Mouse (Mus musculus): Measurements from ENCODE around the gene Bhlha15. TPM values are rescaled to one million over a fixed set of nuclear protein-coding genes. Genes with fewer than 3 reads are reported as not detected.

Bhlha15 gene
- 0.54 and 0.60 TPM in 2 replicates for polyA plus RNA-seq (2015; fragmentation: Nextera tagmentation; extraction: Ambion mirVana)

DNA sequence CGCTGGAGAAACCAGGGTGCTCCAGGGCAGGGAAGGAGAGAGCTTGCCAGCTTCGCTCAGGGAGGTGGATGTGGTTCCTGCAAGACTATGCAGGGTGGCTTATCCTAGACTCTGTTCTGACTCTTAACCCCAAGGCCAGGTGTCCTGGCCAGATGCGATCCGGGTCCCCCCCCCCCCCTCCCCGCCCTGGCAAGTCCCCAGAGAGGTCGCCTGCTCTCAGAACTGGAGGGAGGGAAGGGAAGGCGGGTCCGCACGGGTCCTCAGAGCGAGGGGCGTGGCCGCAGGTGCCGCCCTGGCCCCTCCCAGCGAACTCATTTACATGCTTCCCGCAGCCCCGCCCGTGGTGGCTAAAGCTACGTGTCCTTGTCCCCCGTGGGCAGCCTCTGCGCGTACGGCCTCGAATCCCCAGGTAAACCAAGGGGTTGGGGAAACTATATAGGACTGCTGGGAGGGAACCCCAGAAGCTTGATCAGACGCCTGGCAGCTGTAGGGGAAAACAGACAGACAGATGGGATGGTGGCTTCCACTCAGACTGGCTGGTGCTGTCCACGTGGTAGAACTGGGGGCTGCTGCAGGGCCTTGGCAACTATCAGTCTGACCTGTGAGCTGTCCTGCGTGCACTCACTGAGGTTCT, at the start of gene Bhlha15:
Bhlha15 (plus strand) TSS at position 337 of the 634 bp plus-strand sequence.
- DNase-seq (ENCODE audit: low spot score) (peak; percentile 44), ATAC-seq (replicated peaks; ENCODE audit: low FRiP score, low read depth) (peak; percentile 33; the same call in 1 of the 2 replicates)
- Histone ChIP-seq H3K27me3 (ENCODE audit: insufficient read depth, low read length) (no peaks in the 10 kb centered on the region), H3K27ac (no peak within 1 kb of the TSS), H3K9ac (ENCODE audit: low read depth, low read length) (peak within 1 kb of the TSS; percentile 40; the same call in 1 of the 2 replicates), H3K9me3 (replicated peaks; ENCODE audit: low read length) (no peaks in the 10 kb centered on the region), H3K36me3 (ENCODE audit: insufficient read depth, low read length) (peaks cover 13% of the 10 kb centered on the region; the same call in 1 of the 2 replicates), H3K4me3 (replicated peaks; ENCODE audit: low read depth, low read length) (peak within 1 kb of the TSS; percentile 21; the same call in 1 of the 2 replicates), H3K4me1 (replicated peaks; ENCODE audit: insufficient read depth, low read length) (peaks cover 8% of the 10 kb centered on the region; the same call in 1 of the 2 replicates), H3K4me2 (ENCODE audit: low read length) (peak within 1 kb of the TSS; percentile 58)
- TF ChIP-seq CTCF (IDR thresholded peaks at IDR 0.05; ENCODE audit: low read depth): no peak
- WGBS: 2% methylated on average over 24 of the region's 26 CpGs

DNA sequence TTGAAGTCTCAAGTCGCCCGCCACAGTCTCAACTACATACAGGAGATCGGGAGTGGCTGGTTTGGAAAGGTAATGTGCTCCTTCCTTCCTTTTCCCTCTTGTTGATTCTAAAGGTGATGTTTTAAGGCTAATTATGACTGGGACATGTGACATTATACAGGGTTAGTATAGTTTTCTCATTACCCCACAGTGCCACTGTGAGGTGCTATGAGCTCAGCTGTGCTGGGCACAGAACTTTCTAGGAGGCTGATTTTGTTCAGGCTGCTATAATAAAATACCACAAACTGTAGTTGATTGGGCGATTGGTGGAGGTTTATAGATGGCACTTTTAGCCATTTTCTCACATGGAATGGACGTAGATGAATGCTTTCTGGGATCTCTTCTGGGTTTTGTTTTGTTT, 46.6 kb upstream of the Bhlha15 start:
- Histone ChIP-seq H3K4me1 (replicated peaks; ENCODE audit: insufficient read depth, low read length) (no peaks in the 10 kb centered on the region), H3K4me2 (ENCODE audit: low read length) (no peak overlapping the region), H3K27ac (no peak overlapping the region), H3K9ac (ENCODE audit: low read depth, low read length) (no peak overlapping the region), H3K4me3 (replicated peaks; ENCODE audit: low read depth, low read length) (no peak overlapping the region), H3K9me3 (replicated peaks; ENCODE audit: low read length) (no peaks in the 10 kb centered on the region), H3K36me3 (ENCODE audit: insufficient read depth, low read length) (0 out of 2 replicates have a peak, but pooled peaks cover 10% of the 10 kb centered on the region), H3K27me3 (ENCODE audit: insufficient read depth, low read length) (no peaks in the 10 kb centered on the region)
- DNase-seq (ENCODE audit: low spot score) (no peak), ATAC-seq (replicated peaks; ENCODE audit: low FRiP score, low read depth) (no peak)
- 93% methylated on average over 5 of the region's 5 CpGs for WGBS
- TF ChIP-seq CTCF (IDR thresholded peaks at IDR 0.05; ENCODE audit: low read depth): peak; percentile 46; the same call in 1 of the 2 replicates

DNA sequence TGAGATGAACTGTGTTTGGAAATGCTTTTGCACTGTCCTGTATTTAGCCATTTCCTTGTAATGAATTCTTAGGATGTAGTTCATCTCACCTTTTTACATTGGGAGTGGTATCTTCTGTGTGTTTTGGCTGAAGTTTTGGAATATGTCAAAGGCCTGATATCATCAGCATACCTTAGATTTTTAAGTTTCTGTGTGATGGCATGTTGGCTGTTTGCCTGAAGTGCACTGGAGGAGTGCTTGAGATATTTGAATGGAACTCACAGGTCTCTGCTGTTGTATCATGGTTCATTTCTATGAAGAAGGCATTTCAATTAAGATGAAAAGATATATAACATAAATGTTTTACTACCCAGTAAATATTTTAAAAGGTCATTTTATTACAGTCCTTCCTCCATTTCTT, 43.2 kb upstream of the Bhlha15 start:
- Histone ChIP-seq H3K4me1 (replicated peaks; ENCODE audit: insufficient read depth, low read length) (no peaks in the 10 kb centered on the region), H3K27ac (no peak overlapping the region), H3K4me3 (replicated peaks; ENCODE audit: low read depth, low read length) (no peak overlapping the region), H3K27me3 (ENCODE audit: insufficient read depth, low read length) (no peaks in the 10 kb centered on the region), H3K36me3 (ENCODE audit: insufficient read depth, low read length) (0 out of 2 replicates have a peak, but pooled peaks cover 13% of the 10 kb centered on the region), H3K4me2 (ENCODE audit: low read length) (no peak overlapping the region), H3K9me3 (replicated peaks; ENCODE audit: low read length) (no peaks in the 10 kb centered on the region), H3K9ac (ENCODE audit: low read depth, low read length) (no peak overlapping the region)
- TF ChIP-seq CTCF (IDR thresholded peaks at IDR 0.05; ENCODE audit: low read depth): no peak
- ATAC-seq (replicated peaks; ENCODE audit: low FRiP score, low read depth): no peak
- DNase-seq (ENCODE audit: low spot score): no peak

DNA sequence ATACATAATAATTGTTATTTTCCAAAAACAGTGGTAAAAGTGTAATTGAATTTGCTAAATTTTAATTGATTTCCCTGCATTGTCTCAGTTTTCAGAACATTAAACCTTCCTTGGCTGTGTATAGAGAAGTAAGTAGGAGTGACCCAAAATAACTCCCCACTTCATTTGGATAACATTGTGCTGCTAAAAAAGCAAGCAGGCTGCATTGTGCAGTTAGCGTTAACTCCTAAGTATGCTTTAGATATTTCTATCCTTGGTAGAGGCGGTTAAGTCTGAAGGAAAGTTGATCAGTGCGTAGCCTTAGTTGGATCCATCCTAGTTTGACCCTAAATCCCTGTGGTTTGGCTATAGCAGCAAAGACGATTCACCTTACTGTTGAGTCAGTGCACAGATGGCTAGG, 40.6 kb upstream of the Bhlha15 start:
- H3K9me3 ChIP-seq (replicated peaks; ENCODE audit: low read length): no peaks in the 10 kb centered on the region
- H3K4me2 ChIP-seq (ENCODE audit: low read length): no peak overlapping the region
- ATAC-seq (replicated peaks; ENCODE audit: low FRiP score, low read depth) (no peak), DNase-seq (ENCODE audit: low spot score) (no peak)
- no peak overlapping the region for H3K27ac ChIP-seq
- H3K4me1 ChIP-seq (replicated peaks; ENCODE audit: insufficient read depth, low read length): no peaks in the 10 kb centered on the region
- H3K36me3 ChIP-seq (ENCODE audit: insufficient read depth, low read length): 0 out of 2 replicates have a peak, but pooled peaks cover 13% of the 10 kb centered on the region
- 95% methylated on average over 4 of the region's 4 CpGs for WGBS
- H3K4me3 ChIP-seq (replicated peaks; ENCODE audit: low read depth, low read length): no peak overlapping the region
- H3K27me3 ChIP-seq (ENCODE audit: insufficient read depth, low read length): no peaks in the 10 kb centered on the region
- no peak for TF ChIP-seq CTCF (IDR thresholded peaks at IDR 0.05; ENCODE audit: low read depth)
- no peak overlapping the region for H3K9ac ChIP-seq (ENCODE audit: low read depth, low read length)

DNA sequence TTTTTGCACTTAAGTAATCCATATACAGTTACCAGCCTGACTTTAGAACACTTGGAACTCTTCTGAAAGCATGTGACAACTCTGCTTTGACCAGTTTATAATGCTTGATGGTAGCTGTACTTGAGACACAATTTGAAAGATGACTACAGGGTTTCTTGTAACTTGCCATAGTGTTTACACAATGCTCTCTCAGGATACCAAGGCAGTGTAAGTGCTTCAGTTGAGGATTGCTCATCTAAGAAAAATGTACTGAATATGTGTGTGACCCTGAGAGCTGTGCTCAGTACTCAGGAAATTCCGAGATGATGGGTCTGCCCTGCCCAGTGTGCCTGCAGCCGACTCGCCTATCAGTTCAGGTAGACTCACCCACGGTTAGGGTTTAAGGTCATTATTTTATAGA, 38.8 kb upstream of the Bhlha15 start:
- H3K27ac ChIP-seq: no peak overlapping the region
- no peak for ATAC-seq (replicated peaks; ENCODE audit: low FRiP score, low read depth)

DNA sequence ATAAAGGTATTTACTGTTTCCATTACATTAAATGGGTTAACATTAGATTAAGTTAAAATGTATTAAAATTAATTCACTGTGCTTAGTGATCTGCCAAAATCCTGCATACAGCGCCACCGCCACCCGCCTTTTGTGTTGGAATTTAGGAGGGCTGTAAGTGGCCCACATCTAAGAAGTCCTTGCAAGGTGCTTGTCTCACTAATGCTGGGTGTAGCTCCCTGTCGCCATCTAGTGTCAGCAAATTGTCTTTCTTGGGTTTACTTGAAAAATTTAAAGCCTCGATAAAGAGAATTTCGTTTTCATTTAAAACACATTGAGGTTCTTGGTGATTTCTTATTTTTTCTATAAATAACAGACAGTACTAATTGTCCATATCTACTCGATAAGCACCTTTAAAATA, 35.6 kb upstream of the Bhlha15 start:
- Histone ChIP-seq H3K4me3 (replicated peaks; ENCODE audit: low read depth, low read length) (no peak overlapping the region), H3K9ac (ENCODE audit: low read depth, low read length) (no peak overlapping the region), H3K4me1 (replicated peaks; ENCODE audit: insufficient read depth, low read length) (no peaks in the 10 kb centered on the region), H3K27me3 (ENCODE audit: insufficient read depth, low read length) (no peaks in the 10 kb centered on the region), H3K27ac (no peak overlapping the region), H3K9me3 (replicated peaks; ENCODE audit: low read length) (no peaks in the 10 kb centered on the region), H3K36me3 (ENCODE audit: insufficient read depth, low read length) (peaks cover 10% of the 10 kb centered on the region; the same call in 1 of the 2 replicates), H3K4me2 (ENCODE audit: low read length) (no peak overlapping the region)
- ATAC-seq (replicated peaks; ENCODE audit: low FRiP score, low read depth): no peak
- peak; percentile 78 for DNase-seq (ENCODE audit: low spot score)
- TF ChIP-seq CTCF (IDR thresholded peaks at IDR 0.05; ENCODE audit: low read depth): peak; percentile 88
- WGBS: 26% methylated on average over 7 of the region's 7 CpGs

More for the DNA sequence above, 38.8 kb upstream of the Bhlha15 start:
- H3K4me1 ChIP-seq (replicated peaks; ENCODE audit: insufficient read depth, low read length): no peaks in the 10 kb centered on the region
- no peak overlapping the region for H3K9ac ChIP-seq (ENCODE audit: low read depth, low read length)
- H3K9me3 ChIP-seq (replicated peaks; ENCODE audit: low read length): no peaks in the 10 kb centered on the region
- 0 out of 2 replicates have a peak, but pooled peaks cover 11% of the 10 kb centered on the region for H3K36me3 ChIP-seq (ENCODE audit: insufficient read depth, low read length)
- no peak for TF ChIP-seq CTCF (IDR thresholded peaks at IDR 0.05; ENCODE audit: low read depth)
- 86% methylated on average over 4 of the region's 4 CpGs for WGBS
- no peaks in the 10 kb centered on the region for H3K27me3 ChIP-seq (ENCODE audit: insufficient read depth, low read length)
- no peak overlapping the region for H3K4me2 ChIP-seq (ENCODE audit: low read length)
- no peak for DNase-seq (ENCODE audit: low spot score)
- H3K4me3 ChIP-seq (replicated peaks; ENCODE audit: low read depth, low read length): no peak overlapping the region
